22 mouse cellular contexts compared by ENCODE assay signal in genomic region chr17:46021760-46022159, GRCm38 (mm10). TPM values are rescaled to one million over a fixed set of nuclear protein-coding genes. Genes with fewer than 3 reads are reported as not detected.
DNase-seq lines count a peak whose midpoint lies in the region; ATAC-seq and TF ChIP-seq lines count a peak whose summit lies in the region.
"Had no signal": no experiment of that assay in that cellular context is flagged by ENCODE, and none has a peak within 500 bp of the region (broad histone marks: within the 10 kb centered on the region; RNA-seq: fewer than 3 reads in every experiment).

No protein-coding gene starts in this region.

- intact Hi-C loops in gastrocnemius, adult 2 months (cut with DNase I), result no loop called here
- intact Hi-C loops in gastrocnemius, postnatal 36 days (cut with DNase I), result no loop called here
- intact Hi-C loops in left cerebral cortex, postnatal 25 days (cut with DNase I), result no loop called here

- no peaks in the 10 kb centered on the region for H3K9me3 ChIP-seq in intestine, postnatal 0 days (ENCODE audit: control insufficient read depth)
- H3K9me3 ChIP-seq in intestine, embryonic 16.5 days (ENCODE audit: control insufficient read depth, low read length), result no peaks in the 10 kb centered on the region
- H3K9me3 ChIP-seq: embryonic facial prominence, embryonic 13.5 days; embryonic facial prominence, embryonic 15.5 days; forebrain, embryonic 10.5 days; forebrain, embryonic 12.5 days had no signal

- no peak for DNase-seq in gastrocnemius, adult 2 months
- DNase-seq in gastrocnemius, postnatal 36 days, result no peak
- no peak for DNase-seq in left cerebral cortex, postnatal 25 days (ENCODE audit: low spot score in 2 of 2)
- DNase-seq: adrenal gland, adult 2 months; adrenal gland, postnatal 14 days; cerebellum, adult 11 months; cerebellum, adult 18-20 months; cerebellum, adult 8-10 months; cerebellum, adult 9-11 months; cerebellum, postnatal 14 days; cerebellum, postnatal 36 days; embryo, embryonic 11 days had no signal

- no peak overlapping the region for H3K4me2 ChIP-seq in intestine, postnatal 0 days (replicated peaks; ENCODE audit: low read depth)
- H3K4me2 ChIP-seq in intestine, embryonic 16.5 days (ENCODE audit: low read depth, low read length), result no peak overlapping the region
- no peak overlapping the region for H3K4me2 ChIP-seq in myocyte (ENCODE audit: low read depth)
- H3K4me2 ChIP-seq: embryonic facial prominence, embryonic 13.5 days; embryonic facial prominence, embryonic 15.5 days; forebrain, embryonic 12.5 days had no signal

- peak overlapping the region; percentile 8; the same call in 1 of the 2 replicates for H3K27ac ChIP-seq in gastrocnemius, adult 2 months
- peak overlapping the region; percentile 21; the same call in 1 of the 2 replicates for H3K27ac ChIP-seq in intestine, postnatal 0 days (ENCODE audit: low read depth, low read length)
- H3K27ac ChIP-seq in intestine, embryonic 16.5 days (ENCODE audit: low read length), result no peak overlapping the region
- H3K27ac ChIP-seq: embryonic facial prominence, embryonic 13.5 days; embryonic facial prominence, embryonic 15.5 days; forebrain, embryonic 10.5 days; forebrain, embryonic 12.5 days had no signal

- WGBS in intestine, postnatal 0 days, result 96% methylated on average over 9 of the region's 9 CpGs
- 91% methylated on average over 9 of the region's 9 CpGs for WGBS in intestine, embryonic 16.5 days

- peaks cover 57% of the 10 kb centered on the region for H3K79me2 ChIP-seq in myocyte (ENCODE audit: control insufficient read depth, insufficient read depth)

- H3K4me3 ChIP-seq in gastrocnemius, adult 2 months, result no peak overlapping the region
- H3K4me3 ChIP-seq in intestine, postnatal 0 days (ENCODE audit: low read depth, low read length), result no peak overlapping the region
- H3K4me3 ChIP-seq in intestine, embryonic 16.5 days (ENCODE audit: low read length), result no peak overlapping the region
- H3K4me3 ChIP-seq in myocyte, result no peak overlapping the region
- H3K4me3 ChIP-seq: embryonic facial prominence, embryonic 13.5 days; embryonic facial prominence, embryonic 15.5 days; erythroblast, embryonic 14.5 days; forebrain, embryonic 10.5 days; forebrain, embryonic 12.5 days had no signal

- TF ChIP-seq CTCF in gastrocnemius, adult 2 months (IDR thresholded peaks at IDR 0.05), result no peak
- no peak for TF ChIP-seq CTCF in intestine, postnatal 0 days (IDR thresholded peaks at IDR 0.05; ENCODE audit: low read depth)

- no peaks in the 10 kb centered on the region for H3K27me3 ChIP-seq in intestine, postnatal 0 days (replicated peaks; ENCODE audit: control insufficient read depth, insufficient read depth, low read length)
- no peaks in the 10 kb centered on the region for H3K27me3 ChIP-seq in intestine, embryonic 16.5 days (replicated peaks; ENCODE audit: control insufficient read depth, insufficient read depth, low read length)
- H3K27me3 ChIP-seq in myocyte (ENCODE audit: control insufficient read depth, insufficient read depth, insufficient read length), result no peaks in the 10 kb centered on the region
- H3K27me3 ChIP-seq: embryonic facial prominence, embryonic 13.5 days; embryonic facial prominence, embryonic 15.5 days; forebrain, embryonic 12.5 days had no signal

- ATAC-seq in intestine, postnatal 0 days, result no peak
- no peak for ATAC-seq in intestine, embryonic 16.5 days
- ATAC-seq: forebrain, embryonic 14.5 days; forebrain, embryonic 16.5 days had no signal

- peaks cover 91% of the 10 kb centered on the region for H3K36me3 ChIP-seq in intestine, postnatal 0 days (ENCODE audit: control insufficient read depth, insufficient read depth)
- peaks cover 51% of the 10 kb centered on the region for H3K36me3 ChIP-seq in intestine, embryonic 16.5 days (ENCODE audit: control insufficient read depth, insufficient read depth, low read length)
- peaks cover 96% of the 10 kb centered on the region for H3K36me3 ChIP-seq in myocyte (ENCODE audit: control insufficient read depth, insufficient read depth)

- H3K9ac ChIP-seq in intestine, postnatal 0 days (ENCODE audit: low read depth, low read length), result no peak overlapping the region
- H3K9ac ChIP-seq in intestine, embryonic 16.5 days (ENCODE audit: low read depth, low read length), result no peak overlapping the region
- H3K9ac ChIP-seq: embryonic facial prominence, embryonic 13.5 days; embryonic facial prominence, embryonic 15.5 days; forebrain, embryonic 12.5 days had no signal

- no peak for TF ChIP-seq POLR2A in myocyte (IDR thresholded peaks at IDR 0.05; ENCODE audit: insufficient read length, low read depth)

- peaks cover under 1% of the 10 kb centered on the region; the same call in 1 of the 2 replicates for H3K4me1 ChIP-seq in intestine, postnatal 0 days (replicated peaks; ENCODE audit: control insufficient read depth, insufficient read depth, low read length)
- peaks cover 12% of the 10 kb centered on the region for H3K4me1 ChIP-seq in intestine, embryonic 16.5 days (ENCODE audit: control insufficient read depth, insufficient read depth, low read length)

- no peak overlapping the region for H3ac ChIP-seq in myocyte (ENCODE audit: control insufficient read depth, insufficient read length)

TF ChIP-seq in myocyte, 11 proteins besides CTCF, POLR2A, EP300 and RAD21:
- TF ChIP-seq REST (IDR thresholded peaks at IDR 0.05; ENCODE audit: insufficient read depth, insufficient read length), result no peak
- TF ChIP-seq POLR2AphosphoS2 (IDR thresholded peaks at IDR 0.05; ENCODE audit: insufficient read length, low read depth), result peak; percentile 70
- no peak for TF ChIP-seq CEBPB (IDR thresholded peaks at IDR 0.05; ENCODE audit: insufficient read depth, poor library complexity, severe bottlenecking)

RNA-seq across cellular contexts. Expression of gene Vegfa, which starts 10.4 kb away (rescaled TPM):
- 100 to 1,000 TPM; 135 to 219 TPM for total RNA-seq in gastrocnemius, adult 2 months (2021)
- total RNA-seq in gastrocnemius, postnatal 36 days (2021), result 100 to 1,000 TPM; 137 to 152 TPM
- 5.9 and 8.2 TPM in 2 replicates for polyA plus RNA-seq in intestine, postnatal 0 days (2015; fragmentation: Nextera tagmentation; extraction: Ambion mirVana)
- 2.7 and 3.3 TPM in 2 replicates for polyA plus RNA-seq in intestine, embryonic 16.5 days (2015; fragmentation: Nextera tagmentation; extraction: Ambion mirVana)
- 177 TPM for polyA plus RNA-seq in myocyte (2012; fragmentation: generic; extraction: Trizol)
- total RNA-seq in left cerebral cortex, postnatal 25 days (2021), result 100 to 1,000 TPM in 1 of 2 experiments, 10 to 100 TPM in 1; 92.0 to 100 TPM
